Mouse (Mus musculus) E14TG2a.4 (cell line): ENCODE measurements around the gene Gm21985.

Experiments used
- H3K27me3 ChIP-seq: 2 replicates; pipeline ENCODE4 v1.6.1; 2014; ENCODE audit warnings: low read length, control low read depth; ENCODE audit not compliant: insufficient read depth
- H3K36me3 ChIP-seq: 2 replicates; pipeline ENCODE4 v1.6.1; 2014; ENCODE audit warnings: low read length, control low read depth; ENCODE audit not compliant: insufficient read depth
- H3K4me1 ChIP-seq: replicated peaks from 2 replicates; pipeline ENCODE4 v1.6.1; 2014; ENCODE audit warnings: low read depth, low read length, control low read depth
- H3K4me3 ChIP-seq: replicated peaks from 2 replicates; pipeline ENCODE4 v1.5.1; 2014; ENCODE audit warnings: mild to moderate bottlenecking, low read length
- H3K9me3 ChIP-seq: 2 replicates; pipeline ENCODE4 v1.6.1; 2014; ENCODE audit warnings: low read length, control low read depth
- CTCF ChIP-seq: conservative IDR thresholded peaks from 2 replicates; pipeline ENCODE4 v1.5.1; 2014; ENCODE audit warnings: low read length
- NANOG ChIP-seq: IDR thresholded peaks from 2 replicates; pipeline ENCODE4 v1.6.1; 2014; ENCODE audit warnings: borderline replicate concordance, low read length, mixed read lengths
- POU5F1 ChIP-seq: IDR thresholded peaks from 2 replicates; pipeline ENCODE4 v1.6.1; 2014; ENCODE audit warnings: low read length, borderline replicate concordance

Gene Gm21985

DNA sequence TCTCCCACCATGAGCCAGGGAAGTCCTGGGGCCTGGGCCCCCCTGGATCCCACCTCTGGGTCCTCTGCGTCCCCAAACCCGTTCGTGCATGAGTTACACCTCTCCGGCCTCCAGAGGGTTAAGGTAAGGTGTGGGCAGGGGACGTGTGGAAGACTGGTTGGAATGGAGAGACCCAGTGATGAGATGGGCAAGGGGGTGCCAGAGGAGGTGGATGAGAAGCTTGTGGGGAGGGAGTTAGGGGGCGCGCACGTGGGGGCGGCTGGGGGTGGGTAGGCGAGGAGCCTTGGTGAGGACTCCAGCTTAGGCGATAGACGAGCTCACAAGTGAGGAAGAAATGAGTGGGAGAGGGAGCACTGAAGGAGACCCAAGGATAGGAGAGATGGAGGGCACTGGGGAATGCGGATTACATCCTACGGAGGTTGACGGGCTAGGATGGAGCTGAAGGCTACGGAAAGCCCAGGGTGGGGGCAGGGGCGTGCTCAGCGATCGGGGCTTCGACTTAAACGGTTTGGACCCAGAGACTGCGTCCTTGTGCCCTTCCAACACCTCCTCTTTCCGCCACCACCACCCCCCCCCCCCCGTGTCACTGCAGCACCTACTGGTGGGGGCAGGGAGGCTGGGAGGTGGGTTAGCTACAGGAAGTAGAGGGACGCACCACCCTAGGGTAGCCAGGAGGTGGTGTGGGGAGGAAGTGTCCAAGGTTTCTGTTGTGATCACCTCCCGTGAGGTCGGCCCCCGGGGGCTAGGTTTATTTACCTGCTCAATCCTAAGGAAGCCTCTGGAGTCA lies 26.0 kb upstream of the Gm21985 start:
- H3K36me3 ChIP-seq: peaks cover 11% of the 10 kb centered on the region
- peak overlapping the region; percentile 94 for H3K4me3 ChIP-seq
- no peaks in the 10 kb centered on the region for H3K9me3 ChIP-seq
- H3K27me3 ChIP-seq: peaks cover 48% of the 10 kb centered on the region
- TF ChIP-seq NANOG (no peak), POU5F1 (no peak), CTCF (no peak)
- peaks cover 55% of the 10 kb centered on the region for H3K4me1 ChIP-seq

DNA sequence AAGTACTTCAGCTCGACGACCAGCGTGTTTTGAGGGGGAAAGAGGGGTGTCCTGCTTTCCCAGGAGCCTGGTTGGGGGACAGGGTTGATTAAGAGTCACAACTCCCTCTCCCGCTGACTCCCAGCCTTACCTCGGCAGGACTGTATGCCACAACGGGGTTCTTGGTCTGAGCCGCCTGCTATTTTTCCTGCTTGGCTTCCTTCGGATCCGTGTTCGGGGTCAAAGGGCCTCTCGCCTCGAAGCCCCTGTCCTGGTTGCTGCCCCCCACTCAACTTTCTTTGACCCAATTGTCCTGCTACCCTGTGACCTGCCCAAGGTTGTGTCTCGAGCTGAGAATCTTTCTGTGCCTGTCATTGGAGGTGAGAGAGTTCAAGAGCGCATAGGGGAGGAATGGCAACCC lies 24.3 kb upstream of the Gm21985 start:
- Histone ChIP-seq H3K9me3 (no peaks in the 10 kb centered on the region), H3K4me3 (no peak overlapping the region), H3K4me1 (peaks cover 55% of the 10 kb centered on the region), H3K36me3 (peaks cover 23% of the 10 kb centered on the region), H3K27me3 (peaks cover 48% of the 10 kb centered on the region)
- TF ChIP-seq NANOG (no peak), CTCF (no peak), POU5F1 (no peak)

GRCm38 (mm10) chr2:112245307-112245706 lies 20.8 kb upstream of the Gm21985 start:
- H3K36me3 ChIP-seq: peaks cover 23% of the 10 kb centered on the region
- H3K9me3 ChIP-seq: no peaks in the 10 kb centered on the region
- peaks cover 65% of the 10 kb centered on the region for H3K27me3 ChIP-seq
- H3K4me3 ChIP-seq: no peak overlapping the region
- no peak for TF ChIP-seq POU5F1
- TF ChIP-seq CTCF: no peak
- TF ChIP-seq NANOG: no peak
- peaks cover 41% of the 10 kb centered on the region for H3K4me1 ChIP-seq

- no peak for TF ChIP-seq POU5F1
- TF ChIP-seq CTCF: no peak
- no peak for TF ChIP-seq NANOG
- Histone ChIP-seq H3K36me3 (peaks cover 23% of the 10 kb centered on the region), H3K4me1 (peaks cover 36% of the 10 kb centered on the region), H3K9me3 (no peaks in the 10 kb centered on the region), H3K27me3 (peaks cover 65% of the 10 kb centered on the region), H3K4me3 (no peak overlapping the region)
Measured at GRCm38 (mm10) chr2:112246193-112246592, 19.9 kb upstream of the Gm21985 start.

GRCm38 (mm10) chr2:112247323-112247722 lies 18.8 kb upstream of the Gm21985 start:
- no peaks in the 10 kb centered on the region for H3K9me3 ChIP-seq
- H3K4me1 ChIP-seq: peaks cover 33% of the 10 kb centered on the region
- peaks cover 61% of the 10 kb centered on the region for H3K27me3 ChIP-seq
- H3K4me3 ChIP-seq: no peak overlapping the region
- H3K36me3 ChIP-seq: peaks cover 21% of the 10 kb centered on the region
- TF ChIP-seq POU5F1 (no peak), CTCF (no peak), NANOG (no peak)

DNA sequence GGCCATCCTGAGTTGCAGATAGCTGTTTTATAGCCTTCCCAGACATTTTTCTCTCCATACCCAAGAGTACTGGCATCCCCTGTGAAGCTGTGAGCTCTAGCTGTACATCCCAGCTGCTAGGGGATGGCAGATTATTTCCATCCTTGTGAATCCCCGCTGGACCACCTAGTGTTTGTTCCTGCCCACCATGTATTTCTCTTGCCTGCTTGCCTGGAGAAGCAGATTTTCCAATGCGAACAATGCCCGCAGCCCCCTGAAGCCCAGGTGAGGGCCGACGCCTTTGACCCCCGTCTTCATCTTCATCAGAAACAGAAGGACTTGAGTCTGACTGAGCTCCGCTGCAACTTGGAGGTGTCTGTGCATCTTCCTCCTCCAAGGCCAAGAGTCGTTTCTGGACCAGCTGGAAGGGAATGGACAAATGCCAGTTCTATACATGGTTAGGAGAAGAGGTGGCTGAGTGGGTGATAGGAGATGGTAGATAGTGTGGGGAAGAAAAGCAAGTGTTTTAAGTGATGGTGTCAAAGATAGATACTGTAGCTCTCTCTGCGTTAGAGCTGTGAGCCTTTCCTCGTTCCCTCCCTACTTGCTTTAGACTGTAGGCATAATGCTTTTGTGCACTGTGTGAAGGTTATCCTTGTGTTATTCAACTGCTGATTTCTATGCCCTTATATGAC lies 16.2 kb upstream of the Gm21985 start:
- Histone ChIP-seq H3K36me3 (peaks cover 12% of the 10 kb centered on the region), H3K4me1 (peaks cover 17% of the 10 kb centered on the region), H3K9me3 (no peaks in the 10 kb centered on the region), H3K4me3 (no peak overlapping the region), H3K27me3 (peaks cover 57% of the 10 kb centered on the region)
- TF ChIP-seq NANOG: no peak
- no peak for TF ChIP-seq CTCF
- no peak for TF ChIP-seq POU5F1

GRCm38 (mm10) chr2:112254675-112255515 lies 11.2 kb upstream of the Gm21985 start:
- H3K27me3 ChIP-seq: peaks cover 29% of the 10 kb centered on the region
- TF ChIP-seq POU5F1 (no peak), CTCF (no peak), NANOG (no peak)

More at GRCm38 (mm10) chr2:112254675-112255515, 11.2 kb upstream of the Gm21985 start:
- peaks cover 24% of the 10 kb centered on the region for H3K4me1 ChIP-seq
- no peak overlapping the region for H3K4me3 ChIP-seq
- H3K36me3 ChIP-seq: no peaks in the 10 kb centered on the region
- no peaks in the 10 kb centered on the region for H3K9me3 ChIP-seq
